Mouse (Mus musculus) embryonic facial prominence, embryonic 14.5 days (tissue): Measurements from ENCODE around the gene Gps2. TPM values are rescaled to one million over a fixed set of nuclear protein-coding genes. Genes with fewer than 3 reads are reported as not detected.

ENCODE experiments used
- ATAC-seq: fragments of 200-750 bp; cut with Nextera tagmentation; 2 replicates; pipeline ENCODE4 v1.8.0; 2017; ENCODE audit warnings: low read depth, moderate number of reproducible peaks, moderate TSS enrichment
- DNase-seq: peaks from one replicate; pipeline ENCODE4 v3.0.0-alpha.2; 2015; ENCODE audit warnings: low spot score
- H3K27ac ChIP-seq: fragments of 300-500 bp; sonication (generic); replicated peaks from 2 replicates; pipeline ENCODE4 v1.5.1; 2014; ENCODE audit warnings: low read depth, mild to moderate bottlenecking, low read length, moderate library complexity
- H3K27me3 ChIP-seq: fragments of 300-500 bp; sonication (generic); replicated peaks from 2 replicates; pipeline ENCODE4 v1.6.1; 2014; ENCODE audit warnings: low read length; ENCODE audit not compliant: control insufficient read depth, insufficient read depth
- H3K36me3 ChIP-seq: fragments of 300-500 bp; sonication (generic); 2 replicates; pipeline ENCODE4 v1.6.1; 2014; ENCODE audit warnings: low read length, mixed read lengths; ENCODE audit not compliant: control insufficient read depth, insufficient read depth
- H3K4me1 ChIP-seq: fragments of 300-500 bp; sonication (generic); 2 replicates; pipeline ENCODE4 v1.6.1; 2014; ENCODE audit warnings: antibody characterized with exemption, low read length; ENCODE audit not compliant: control insufficient read depth, insufficient read depth
- H3K4me2 ChIP-seq: fragments of 300-500 bp; sonication (generic); 2 replicates; pipeline ENCODE4 v1.6.1; 2014; ENCODE audit warnings: low read depth, mild to moderate bottlenecking, low read length, moderate library complexity, mixed read lengths
- H3K4me3 ChIP-seq: fragments of 300-500 bp; sonication (generic); 2 replicates; pipeline ENCODE4 v1.5.1; 2014; ENCODE audit warnings: low read depth, mild to moderate bottlenecking, low read length
- H3K9ac ChIP-seq: fragments of 300-500 bp; sonication (generic); 2 replicates; pipeline ENCODE4 v1.6.1; 2014; ENCODE audit warnings: low read depth, mild to moderate bottlenecking, low read length, moderate library complexity, mixed read lengths
- H3K9me3 ChIP-seq: fragments of 300-500 bp; sonication (generic); 2 replicates; pipeline ENCODE4 v1.6.1; 2016; ENCODE audit warnings: low read length; ENCODE audit not compliant: control insufficient read depth
- WGBS: fragments of 180-500 bp; shearing (Covaris S2); extraction: QIAGEN DNeasy Blood & Tissue Kit; methylation state at CpG from one replicate; pipeline ENCODE4 v1.1.7; 2014; 5-methylcytosine and 5-hydroxymethylcytosine counted together
- microRNA-seq: library from miRNA; unstranded; fragments of <30 nt; microRNA quantifications from one replicate; pipeline ENCODE4, GENCODE M21; 2016; ENCODE audit warnings: borderline number of aligned reads
- polyA plus RNA-seq: library from polyadenylated mRNA; unstranded; fragments of >200 nt; fragmentation: Nextera tagmentation; extraction: Ambion mirVana; gene quantifications from 2 replicates; pipeline ENCODE4 v1.2.1, GENCODE M21; 2014

Gps2 gene
- polyA plus RNA-seq, 1 experiment from 2014 or later, result 55.0 TPM

- WGBS, result 6% methylated on average over 22 of the region's 24 CpGs
- ATAC-seq (no peak; the same call in 1 of the 2 replicates), DNase-seq (no peak)
- H3K9ac ChIP-seq, result peak within 1 kb of the TSS; percentile 62; the same call in 1 of the 2 replicates
- peaks cover 6% of the 10 kb centered on the region; the same call in 1 of the 2 replicates for H3K4me1 ChIP-seq
- no peaks in the 10 kb centered on the region for H3K9me3 ChIP-seq
- peaks cover 21% of the 10 kb centered on the region for H3K36me3 ChIP-seq
- peaks cover 61% of the 10 kb centered on the region for H3K27me3 ChIP-seq
- H3K4me3 ChIP-seq, result peak within 1 kb of the TSS; percentile 45
- H3K27ac ChIP-seq, result peak within 1 kb of the TSS; percentile 28; the same call in 1 of the 2 replicates
- peak within 1 kb of the TSS; percentile 67 for H3K4me2 ChIP-seq
Measured at GRCm38 (mm10) chr11:69964650-69965270, 51.1 kb downstream of the Gps2 start, which contains the start of gene Cldn7. Gene Cldn7 (plus strand): TSS chr11:69964779.

GRCm38 (mm10) chr11:69965271-69966005 is 51.8 kb downstream of the Gps2 start:
- peak; percentile 56; the same call in 1 of the 2 replicates for ATAC-seq

More at GRCm38 (mm10) chr11:69965271-69966005, 51.8 kb downstream of the Gps2 start:
- Histone ChIP-seq H3K4me3 (peak overlapping the region; percentile 45), H3K4me2 (peak overlapping the region; percentile 67), H3K36me3 (peaks cover 28% of the 10 kb centered on the region), H3K9ac (peak overlapping the region; percentile 62), H3K27me3 (peaks cover 61% of the 10 kb centered on the region), H3K4me1 (peaks cover 6% of the 10 kb centered on the region; the same call in 1 of the 2 replicates), H3K9me3 (no peaks in the 10 kb centered on the region), H3K27ac (0 out of 2 replicates have a peak overlapping the region, but pooled peaks have one; percentile 28)
- WGBS, result 5% methylated on average over 27 of the region's 49 CpGs
- DNase-seq, result peak; percentile 70

Small RNAs within 50 kb of the gene (microRNA-seq; reads per million reads assigned to microRNA genes)
- gene Mir6924, result not detected

Other genes with a start within 250 kb of the Gps2 start
- gene Cd68, start 247.7 kb upstream of the Gps2 start, polyA plus RNA-seq, result 22.0 and 25.5 TPM in 2 replicates
- gene Eif4a1, start 241.5 kb upstream of the Gps2 start, polyA plus RNA-seq, result 525 and 575 TPM in 2 replicates
- 73.6 and 88.4 TPM in 2 replicates for gene Senp3, start 231.8 kb upstream of the Gps2 start, polyA plus RNA-seq
- gene Tnfsf13, start 228.1 kb upstream of the Gps2 start, polyA plus RNA-seq, result 0.37 and 0.49 TPM in 2 replicates
- 13.0 and 16.6 TPM in 2 replicates for gene Tnfsf12, start 218.0 kb upstream of the Gps2 start, polyA plus RNA-seq
- 6.0 and 6.6 TPM in 2 replicates for gene Tnfsfm13, start 217.8 kb upstream of the Gps2 start, polyA plus RNA-seq
- gene Polr2a, start 155.3 kb upstream of the Gps2 start, polyA plus RNA-seq, result 39.3 and 39.7 TPM in 2 replicates
- gene Slc35g3, start 151.9 kb upstream of the Gps2 start, polyA plus RNA-seq, result 0.12 TPM in 1 of 2 replicates, not detected in the other
- 3.5 and 3.9 TPM in 2 replicates for gene Zbtb4, start 148.0 kb upstream of the Gps2 start, polyA plus RNA-seq
- gene Chrnb1, start 117.9 kb upstream of the Gps2 start, polyA plus RNA-seq, result 28.4 and 29.4 TPM in 2 replicates
- 2.3 and 3.3 TPM in 2 replicates for gene Fgf11, start 112.0 kb upstream of the Gps2 start, polyA plus RNA-seq
- 4.1 and 4.3 TPM in 2 replicates for gene Tmem102, start 108.3 kb upstream of the Gps2 start, polyA plus RNA-seq
- not detected in 2 replicates for gene Gm39566, start 98.6 kb upstream of the Gps2 start, polyA plus RNA-seq
- not detected in 2 replicates for gene Spem2, start 95.4 kb upstream of the Gps2 start, polyA plus RNA-seq
- 0.26 TPM in 1 of 2 replicates, not detected in the other for gene Spem1, start 91.7 kb upstream of the Gps2 start, polyA plus RNA-seq
- 8.3 and 10.6 TPM in 2 replicates for gene Nlgn2, start 76.1 kb upstream of the Gps2 start, polyA plus RNA-seq
- 379 and 388 TPM in 2 replicates for gene Tmem256, start 75.4 kb upstream of the Gps2 start, polyA plus RNA-seq
- gene Plscr3, start 67.5 kb upstream of the Gps2 start, polyA plus RNA-seq, result 102 and 121 TPM in 2 replicates
- 3.2 and 3.7 TPM in 2 replicates for gene Tnk1, start 55.2 kb upstream of the Gps2 start, polyA plus RNA-seq
- not detected in 2 replicates for gene Tmem95, start 35.9 kb upstream of the Gps2 start, polyA plus RNA-seq
- 5.9 and 7.2 TPM in 2 replicates for gene Kctd11, start 32.5 kb upstream of the Gps2 start, polyA plus RNA-seq
- gene Acap1, start 18.3 kb upstream of the Gps2 start, polyA plus RNA-seq, result 1.5 and 2.1 TPM in 2 replicates
- 5.7 and 8.3 TPM in 2 replicates for gene 2810408A11Rik, start 12.9 kb upstream of the Gps2 start, polyA plus RNA-seq
- gene Neurl4, start 12.8 kb upstream of the Gps2 start, polyA plus RNA-seq, result 10.1 and 10.3 TPM in 2 replicates
- 1,503 and 1,606 TPM in 2 replicates for gene Eif5a, start 8.1 kb downstream of the Gps2 start, polyA plus RNA-seq
- 2.9 and 4.2 TPM in 2 replicates for gene Ybx2, start 21.9 kb downstream of the Gps2 start, polyA plus RNA-seq
- gene Slc2a4, start 34.3 kb downstream of the Gps2 start, polyA plus RNA-seq, result 16.9 and 20.8 TPM in 2 replicates
- gene Cldn7, start 50.9 kb downstream of the Gps2 start, polyA plus RNA-seq, result 22.3 and 23.7 TPM in 2 replicates
- gene Ctdnep1, start 67.3 kb downstream of the Gps2 start, polyA plus RNA-seq, result 37.4 and 39.2 TPM in 2 replicates
- gene Elp5, start 68.6 kb downstream of the Gps2 start, polyA plus RNA-seq, result 109 and 116 TPM in 2 replicates
- gene Gabarap, start 77.3 kb downstream of the Gps2 start, polyA plus RNA-seq, result 577 and 590 TPM in 2 replicates
- 47.0 and 49.3 TPM in 2 replicates for gene Phf23, start 81.9 kb downstream of the Gps2 start, polyA plus RNA-seq
- gene Dvl2, start 86.7 kb downstream of the Gps2 start, polyA plus RNA-seq, result 30.8 and 36.2 TPM in 2 replicates
- 90.0 and 95.5 TPM in 2 replicates for gene Acadvl, start 101.5 kb downstream of the Gps2 start, polyA plus RNA-seq
- 7.3 and 8.4 TPM in 2 replicates for gene Dlg4, start 103.1 kb downstream of the Gps2 start, polyA plus RNA-seq
- gene Asgr1, start 140.2 kb downstream of the Gps2 start, polyA plus RNA-seq, result 2.0 and 2.2 TPM in 2 replicates
- gene Asgr2, start 178.8 kb downstream of the Gps2 start, polyA plus RNA-seq, result 0.32 TPM in 1 of 2 replicates, not detected in the other
- 0.79 and 2.1 TPM in 2 replicates for gene Mgl2, start 216.4 kb downstream of the Gps2 start, polyA plus RNA-seq
- 1.5 and 2.3 TPM in 2 replicates for gene Clec10a, start 242.3 kb downstream of the Gps2 start, polyA plus RNA-seq